Mouse (Mus musculus): Measurements from ENCODE around the gene Eif4a1. TPM values are rescaled to one million over a fixed set of nuclear protein-coding genes. Genes with fewer than 3 reads are reported as not detected.
A peak's percentile ranks its signal among the peaks of the same experiment; 100 is the strongest.

Eif4a1 gene
- 144 and 601 TPM in 2 replicates for polyA plus RNA-seq (2012; ENCODE audit: insufficient read depth, low replicate concordance)

DNA sequence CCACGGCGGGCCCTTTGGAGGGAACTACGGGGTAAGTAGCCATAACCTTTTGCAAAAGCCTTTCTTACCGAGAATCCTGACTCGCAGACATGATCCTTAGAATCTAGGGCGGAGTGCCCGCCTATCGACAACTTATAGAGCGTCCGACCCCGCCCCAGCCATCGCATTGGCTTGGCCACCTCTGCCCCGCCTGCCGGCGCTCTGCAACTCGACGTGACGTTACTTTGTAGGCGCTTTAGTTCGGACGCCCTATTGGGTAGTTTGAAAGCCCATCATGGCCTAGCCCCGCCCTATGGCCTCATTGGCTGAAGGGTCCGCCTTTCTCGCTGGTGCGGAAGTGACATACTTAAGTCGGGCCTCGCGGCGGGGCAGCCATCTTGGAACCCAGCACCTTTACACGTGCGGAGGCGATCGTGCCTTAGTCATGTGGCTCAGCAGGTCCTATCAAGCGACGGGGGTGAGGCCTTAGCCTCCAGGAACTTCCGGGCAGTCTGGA, at the start of gene Eif4a1:
TSS of gene Eif4a1 (minus strand) at position 213 of the 496 bp plus-strand sequence.
- TF ChIP-seq FLI1 (IDR thresholded peaks at IDR 0.05; ENCODE audit: low read length) = peak; percentile 29; the same call in 1 of the 2 replicates
- no peak for TF ChIP-seq GATA1 (IDR thresholded peaks at IDR 0.05; ENCODE audit: borderline replicate concordance, low read length)
- Histone ChIP-seq H3K4me1 (peaks cover 57% of the 10 kb centered on the region), H3K9me3 (no peaks in the 10 kb centered on the region), H3K27me3 (replicated peaks) (no peaks in the 10 kb centered on the region), H3K4me3 (replicated peaks) (peak within 1 kb of the TSS; percentile 94), H3K36me3 (replicated peaks; ENCODE audit: low read length) (peaks cover 80% of the 10 kb centered on the region)

DNA sequence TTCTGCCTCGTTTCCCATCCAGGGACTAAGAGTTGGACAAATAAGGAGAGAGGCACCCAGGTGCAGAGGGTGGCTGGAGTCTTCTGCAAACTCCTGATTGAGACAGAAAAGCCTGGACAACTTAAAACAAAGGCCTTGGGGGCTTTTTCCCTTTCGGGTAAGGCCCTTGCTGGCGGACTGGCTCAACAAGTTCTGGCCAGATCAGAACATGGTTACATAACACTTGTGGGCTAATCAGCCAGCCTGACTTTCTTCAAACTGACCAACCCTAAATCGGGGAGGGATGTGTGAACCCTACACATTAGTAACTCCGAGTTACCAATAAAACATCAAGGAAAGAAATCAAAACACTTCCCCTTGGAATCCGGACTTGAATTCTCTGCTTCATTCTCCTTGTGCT, 48.6 kb upstream of the Eif4a1 start:
- peaks cover 8% of the 10 kb centered on the region for H3K27me3 ChIP-seq (replicated peaks)
- peaks cover 4% of the 10 kb centered on the region; the same call in 1 of the 2 replicates for H3K9me3 ChIP-seq
- no peaks in the 10 kb centered on the region for H3K36me3 ChIP-seq (replicated peaks; ENCODE audit: low read length)
- H3K4me1 ChIP-seq = peaks cover 6% of the 10 kb centered on the region
- H3K4me3 ChIP-seq (replicated peaks) = no peak overlapping the region
- no peak for TF ChIP-seq FLI1 (IDR thresholded peaks at IDR 0.05; ENCODE audit: low read length)
- no peak for TF ChIP-seq GATA1 (IDR thresholded peaks at IDR 0.05; ENCODE audit: borderline replicate concordance, low read length)

DNA sequence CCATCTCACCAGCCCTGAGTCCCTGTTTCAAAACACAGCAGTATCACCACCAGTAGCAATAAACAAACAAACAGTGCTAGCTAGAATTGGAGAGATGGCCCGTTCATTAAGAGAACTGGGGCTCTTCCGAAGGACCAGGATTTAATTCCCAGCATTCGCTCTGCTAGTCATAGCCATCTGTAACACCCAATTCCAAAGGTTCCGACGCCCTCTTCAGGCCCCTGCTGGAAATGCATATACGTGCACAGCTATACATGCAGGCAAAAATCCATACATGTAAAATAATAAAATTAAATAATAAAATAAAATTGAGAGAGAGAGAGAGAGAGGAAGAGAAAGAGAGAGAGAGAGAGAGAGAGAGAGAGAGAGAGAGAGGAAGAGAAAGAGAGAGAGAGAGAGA, 47.2 kb upstream of the Eif4a1 start:
- H3K9me3 ChIP-seq = peaks cover 4% of the 10 kb centered on the region; the same call in 1 of the 2 replicates
- H3K4me3 ChIP-seq (replicated peaks) = no peak overlapping the region
- no peaks in the 10 kb centered on the region for H3K36me3 ChIP-seq (replicated peaks; ENCODE audit: low read length)
- peaks cover 12% of the 10 kb centered on the region for H3K4me1 ChIP-seq
- TF ChIP-seq FLI1 (IDR thresholded peaks at IDR 0.05; ENCODE audit: low read length) = no peak
- no peak for TF ChIP-seq GATA1 (IDR thresholded peaks at IDR 0.05; ENCODE audit: borderline replicate concordance, low read length)
- H3K27me3 ChIP-seq (replicated peaks) = peaks cover 8% of the 10 kb centered on the region

DNA sequence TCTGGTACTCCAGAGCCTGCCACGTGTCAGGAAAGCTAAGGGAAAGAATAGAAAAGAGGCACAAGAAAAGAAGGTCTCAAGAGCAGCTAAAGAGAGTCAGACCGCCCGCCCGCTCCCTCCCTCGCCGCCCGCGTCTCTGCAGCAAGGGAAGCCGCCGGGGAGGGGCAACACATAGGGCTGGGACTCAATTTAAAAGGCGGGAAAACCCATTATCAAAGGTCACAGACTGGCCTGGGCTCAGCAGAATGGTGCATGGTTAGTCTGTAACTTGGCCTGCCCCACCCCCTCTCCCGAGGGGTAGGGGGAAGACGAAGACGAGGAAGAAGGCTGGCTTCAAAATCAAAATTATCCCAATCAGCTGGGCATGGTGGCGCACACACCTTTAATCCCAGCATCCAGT, 46.4 kb upstream of the Eif4a1 start:
- Histone ChIP-seq H3K4me1 (peaks cover 12% of the 10 kb centered on the region), H3K36me3 (replicated peaks; ENCODE audit: low read length) (no peaks in the 10 kb centered on the region), H3K27me3 (replicated peaks) (peaks cover 8% of the 10 kb centered on the region), H3K4me3 (replicated peaks) (no peak overlapping the region), H3K9me3 (peaks cover 4% of the 10 kb centered on the region; the same call in 1 of the 2 replicates)
- TF ChIP-seq FLI1 (IDR thresholded peaks at IDR 0.05; ENCODE audit: low read length) (no peak), GATA1 (IDR thresholded peaks at IDR 0.05; ENCODE audit: borderline replicate concordance, low read length) (no peak)

DNA sequence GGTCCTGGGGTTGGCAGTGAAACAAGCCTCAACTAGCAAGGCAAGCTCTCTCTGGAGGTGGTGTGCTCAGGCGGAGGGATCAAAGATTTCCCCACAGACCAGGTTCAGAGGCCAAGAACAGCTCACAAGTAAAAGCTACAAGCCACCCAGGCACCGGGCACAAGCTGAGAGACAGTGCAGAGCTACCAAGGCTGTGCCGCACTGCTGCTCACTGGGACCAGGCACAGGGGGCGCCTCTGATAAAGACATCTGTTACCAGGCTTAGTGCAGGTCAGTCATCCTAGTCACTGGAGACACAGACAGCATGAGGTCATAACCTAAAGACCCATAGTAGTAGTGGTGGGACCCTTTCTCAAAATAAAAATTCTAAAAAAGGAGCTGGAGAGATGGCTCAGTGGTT, 44.7 kb upstream of the Eif4a1 start:
- peaks cover 8% of the 10 kb centered on the region for H3K27me3 ChIP-seq (replicated peaks)
- peaks cover 12% of the 10 kb centered on the region for H3K4me1 ChIP-seq
- no peak overlapping the region for H3K4me3 ChIP-seq (replicated peaks)
- no peaks in the 10 kb centered on the region for H3K36me3 ChIP-seq (replicated peaks; ENCODE audit: low read length)
- TF ChIP-seq FLI1 (IDR thresholded peaks at IDR 0.05; ENCODE audit: low read length) (no peak), GATA1 (IDR thresholded peaks at IDR 0.05; ENCODE audit: borderline replicate concordance, low read length) (no peak)
- peaks cover 4% of the 10 kb centered on the region; the same call in 1 of the 2 replicates for H3K9me3 ChIP-seq

DNA sequence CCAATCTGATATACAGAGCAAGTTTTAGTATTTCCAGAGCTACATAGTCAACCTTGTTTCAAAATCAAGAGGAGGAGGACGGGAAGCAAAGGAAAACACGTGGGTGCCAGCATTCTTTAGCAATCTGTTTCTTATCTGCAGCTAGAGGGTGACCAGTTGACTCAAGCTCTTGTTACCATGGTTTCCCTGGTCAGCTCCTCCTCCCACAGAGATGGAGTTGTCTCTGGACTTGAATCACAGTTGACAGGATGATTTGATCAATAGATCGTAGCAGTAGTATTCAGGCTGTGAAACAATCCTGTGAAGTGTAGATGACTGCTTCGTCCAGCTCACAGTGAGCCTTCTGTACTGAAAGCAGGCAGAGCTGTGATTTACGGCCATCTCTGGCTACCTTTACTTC, 43.7 kb upstream of the Eif4a1 start:
- H3K4me3 ChIP-seq (replicated peaks) = no peak overlapping the region
- peaks cover 4% of the 10 kb centered on the region; the same call in 1 of the 2 replicates for H3K9me3 ChIP-seq
- no peaks in the 10 kb centered on the region for H3K36me3 ChIP-seq (replicated peaks; ENCODE audit: low read length)
- peaks cover 5% of the 10 kb centered on the region for H3K27me3 ChIP-seq (replicated peaks)
- H3K4me1 ChIP-seq = peaks cover 20% of the 10 kb centered on the region
- TF ChIP-seq GATA1 (IDR thresholded peaks at IDR 0.05; ENCODE audit: borderline replicate concordance, low read length) (no peak), FLI1 (IDR thresholded peaks at IDR 0.05; ENCODE audit: low read length) (no peak)

DNA sequence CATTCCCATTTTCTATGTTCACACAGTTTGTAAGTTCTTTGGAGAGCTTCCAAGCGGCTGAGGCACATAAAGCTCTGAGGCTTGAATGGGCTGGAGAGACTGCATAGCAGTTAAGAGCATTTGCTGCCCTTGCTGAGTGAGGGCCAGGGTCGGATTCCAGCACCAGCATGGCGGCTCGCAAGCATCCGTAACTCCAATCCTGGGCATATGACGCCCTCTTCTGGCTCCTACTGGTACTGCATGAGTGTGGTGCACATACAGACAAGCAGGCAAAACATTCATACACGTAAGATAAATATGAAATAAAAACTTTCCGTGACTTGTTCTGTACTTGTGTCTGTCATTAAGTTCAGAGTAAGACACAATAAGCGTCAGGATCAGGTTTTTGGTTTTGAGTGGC, 43.3 kb upstream of the Eif4a1 start:
- H3K4me3 ChIP-seq (replicated peaks) = no peak overlapping the region
- no peak for TF ChIP-seq FLI1 (IDR thresholded peaks at IDR 0.05; ENCODE audit: low read length)
- no peak for TF ChIP-seq GATA1 (IDR thresholded peaks at IDR 0.05; ENCODE audit: borderline replicate concordance, low read length)
- peaks cover 25% of the 10 kb centered on the region for H3K4me1 ChIP-seq
- no peaks in the 10 kb centered on the region for H3K36me3 ChIP-seq (replicated peaks; ENCODE audit: low read length)
- peaks cover 4% of the 10 kb centered on the region; the same call in 1 of the 2 replicates for H3K9me3 ChIP-seq
- peaks cover 5% of the 10 kb centered on the region for H3K27me3 ChIP-seq (replicated peaks)

DNA sequence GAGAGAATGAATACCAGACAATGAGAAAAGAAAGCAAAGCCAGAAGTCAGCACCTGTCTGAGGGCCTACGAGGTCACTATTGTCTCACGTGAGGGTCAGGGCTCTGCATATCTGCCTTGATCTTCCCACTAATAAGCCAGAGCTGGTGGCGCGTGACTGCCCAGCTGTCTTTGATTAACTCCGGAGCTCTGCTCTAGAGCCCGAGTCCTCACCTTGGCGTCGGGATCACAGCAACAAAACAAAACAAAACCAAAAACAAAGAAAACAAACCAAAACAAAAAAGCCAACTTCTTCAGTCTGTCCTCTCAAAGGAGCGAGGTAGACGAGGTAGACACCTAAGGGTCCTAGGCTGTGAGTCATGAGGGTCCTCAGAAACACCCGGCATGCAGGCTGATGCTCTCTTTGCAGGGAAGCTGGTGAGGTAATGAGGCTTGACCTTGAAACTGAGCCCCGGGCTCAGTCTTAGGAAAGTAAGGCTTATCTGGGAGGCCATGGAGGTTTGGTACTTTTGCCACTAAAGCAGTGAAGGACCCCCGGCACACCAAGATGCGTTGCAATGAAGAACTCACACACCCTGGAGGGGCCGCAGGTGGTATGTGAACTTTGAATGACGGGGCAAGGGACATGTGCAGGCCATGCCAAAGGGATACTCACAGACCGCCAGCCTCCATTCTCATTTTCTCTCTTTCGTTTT, 42.6 kb upstream of the Eif4a1 start:
- peaks cover 4% of the 10 kb centered on the region; the same call in 1 of the 2 replicates for H3K9me3 ChIP-seq
- H3K4me3 ChIP-seq (replicated peaks) = no peak overlapping the region
- H3K27me3 ChIP-seq (replicated peaks) = peaks cover 5% of the 10 kb centered on the region
- H3K4me1 ChIP-seq = peaks cover 32% of the 10 kb centered on the region
- no peak for TF ChIP-seq GATA1 (IDR thresholded peaks at IDR 0.05; ENCODE audit: borderline replicate concordance, low read length)
- TF ChIP-seq FLI1 (IDR thresholded peaks at IDR 0.05; ENCODE audit: low read length) = no peak
- no peaks in the 10 kb centered on the region for H3K36me3 ChIP-seq (replicated peaks; ENCODE audit: low read length)

DNA sequence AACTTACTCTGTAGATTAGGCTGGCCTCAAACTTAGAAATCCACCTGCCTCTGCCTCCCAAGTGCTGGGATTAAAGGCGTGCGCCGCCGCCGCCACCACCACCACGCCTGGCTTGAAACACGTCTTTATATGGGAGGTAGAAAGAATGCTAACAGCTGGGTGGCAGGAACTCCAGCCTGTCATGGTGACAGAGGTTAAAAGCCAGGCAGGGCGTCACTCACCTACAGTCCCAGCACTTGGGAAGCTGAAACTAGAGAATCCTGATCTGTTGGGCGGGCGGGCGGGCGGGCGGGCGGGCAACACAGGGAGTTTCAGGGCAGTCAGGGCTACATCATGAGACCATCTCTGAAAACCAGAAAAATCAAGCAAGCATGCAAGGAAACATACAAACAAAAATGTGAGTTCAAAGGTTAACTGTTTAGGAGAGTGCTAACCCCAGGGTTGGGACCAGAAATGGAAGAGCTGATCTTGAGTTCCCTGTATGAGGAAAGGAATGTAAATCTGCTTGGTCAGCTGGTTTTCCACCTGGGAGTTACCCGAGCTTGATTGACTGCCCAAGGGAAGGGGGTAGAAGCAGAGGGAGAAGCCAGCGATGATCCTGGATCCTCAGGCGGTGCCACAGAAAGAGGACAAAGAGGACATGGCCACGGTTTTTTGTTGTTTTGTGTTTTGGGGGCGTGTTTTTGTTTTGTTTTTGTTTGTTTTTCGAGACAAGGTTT, 40.9 kb upstream of the Eif4a1 start:
- TF ChIP-seq GATA1 (IDR thresholded peaks at IDR 0.05; ENCODE audit: borderline replicate concordance, low read length) (no peak), FLI1 (IDR thresholded peaks at IDR 0.05; ENCODE audit: low read length) (no peak)
- peaks cover 4% of the 10 kb centered on the region; the same call in 1 of the 2 replicates for H3K9me3 ChIP-seq
- H3K27me3 ChIP-seq (replicated peaks) = peaks cover 3% of the 10 kb centered on the region
- no peaks in the 10 kb centered on the region for H3K36me3 ChIP-seq (replicated peaks; ENCODE audit: low read length)
- H3K4me1 ChIP-seq = peaks cover 44% of the 10 kb centered on the region
- H3K4me3 ChIP-seq (replicated peaks) = no peak overlapping the region

DNA sequence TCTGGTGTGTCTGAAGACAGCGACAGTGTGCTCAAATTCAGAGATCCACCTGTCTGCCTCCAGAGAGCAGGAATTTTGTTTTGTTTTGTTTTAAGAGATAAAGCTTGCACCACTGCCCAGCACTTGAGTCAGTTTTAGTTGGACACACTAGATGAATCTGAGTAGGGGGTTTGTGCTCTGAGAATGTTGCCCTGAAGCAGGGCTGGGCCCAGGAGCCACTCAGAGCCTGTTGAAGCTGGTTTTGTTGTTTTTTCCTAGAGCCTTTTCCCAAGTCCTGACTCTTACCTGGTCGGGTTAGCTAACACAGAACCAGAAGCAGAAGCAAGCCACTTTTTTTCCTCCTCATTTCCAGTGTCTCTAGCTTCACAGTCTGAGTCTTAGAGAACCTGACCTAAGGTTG, 38.9 kb upstream of the Eif4a1 start:
- Histone ChIP-seq H3K4me3 (replicated peaks) (no peak overlapping the region), H3K36me3 (replicated peaks; ENCODE audit: low read length) (no peaks in the 10 kb centered on the region), H3K4me1 (peaks cover 46% of the 10 kb centered on the region), H3K27me3 (replicated peaks) (peaks cover 4% of the 10 kb centered on the region), H3K9me3 (peaks cover 4% of the 10 kb centered on the region; the same call in 1 of the 2 replicates)
- TF ChIP-seq FLI1 (IDR thresholded peaks at IDR 0.05; ENCODE audit: low read length) (no peak), GATA1 (IDR thresholded peaks at IDR 0.05; ENCODE audit: borderline replicate concordance, low read length) (no peak)

Measured in megakaryocyte, embryonic 14.5 days (primary cell).